In the genomic region with DNA sequence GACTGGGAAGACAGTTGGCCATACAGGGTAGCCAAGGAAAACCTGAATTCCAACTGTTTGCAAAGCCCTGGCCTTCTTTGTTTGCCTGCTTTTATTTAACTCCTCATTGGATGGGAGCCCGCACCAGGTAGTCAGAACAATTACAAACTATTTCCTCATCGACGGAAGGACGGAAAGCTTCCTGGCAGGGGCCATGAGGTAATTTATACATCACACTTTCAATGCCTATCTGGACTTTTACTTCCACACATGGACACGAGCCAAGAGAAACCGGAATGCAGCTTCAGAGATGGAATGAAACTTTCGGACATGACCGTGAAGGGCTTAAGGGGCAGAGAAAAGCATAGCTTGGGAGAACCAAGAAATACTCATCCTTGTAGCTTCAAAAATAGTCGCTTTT, we compare ENCODE assay signal across 18 mouse cellular contexts. TPM values are rescaled to one million over a fixed set of nuclear protein-coding genes. Genes with fewer than 3 reads are reported as not detected.
DNase-seq lines count a peak whose midpoint lies in the region; ATAC-seq and TF ChIP-seq lines count a peak whose summit lies in the region.
"Had no signal": no experiment of that assay in that cellular context is flagged by ENCODE, and none has a peak within 500 bp of the region (broad histone marks: within the 10 kb centered on the region; RNA-seq: fewer than 3 reads in every experiment).

No protein-coding gene starts in this region.

- no peak for DNase-seq in heart, adult 8-10 months (ENCODE audit: low spot score)
- no peak for DNase-seq in kidney, adult 8-10 months
- peak; percentile 25 for DNase-seq in R1 (ENCODE audit: low read depth, low spot score)
- no peak for DNase-seq in cerebellum, adult 11 months
- no peak for DNase-seq in urinary bladder, postnatal 36 days (ENCODE audit: low spot score in 2 of 2)
- DNase-seq: adrenal gland, postnatal 25 days; cerebellum, postnatal 14 days; layer of hippocampus, postnatal 36 days; left cerebral cortex, postnatal 4 days; liver, postnatal 0 days; right cerebral cortex, postnatal 14 days; thymus, adult 2 months had no signal

- H3K36me3 ChIP-seq in heart, embryonic 16.5 days (ENCODE audit: control insufficient read depth, insufficient read depth), result no peaks in the 10 kb centered on the region
- no peaks in the 10 kb centered on the region for H3K36me3 ChIP-seq in kidney, embryonic 16.5 days (ENCODE audit: insufficient read depth, low read length)
- H3K36me3 ChIP-seq in intestine, postnatal 0 days (ENCODE audit: control insufficient read depth, insufficient read depth), result no peaks in the 10 kb centered on the region
- H3K36me3 ChIP-seq: forebrain, embryonic 12.5 days had no signal

- H3K4me2 ChIP-seq in heart, embryonic 16.5 days (ENCODE audit: low read depth, low read length), result peak overlapping the region; percentile 8; the same call in 1 of the 2 replicates
- 0 out of 2 replicates have a peak overlapping the region, but pooled peaks have one; percentile 10 for H3K4me2 ChIP-seq in kidney, embryonic 16.5 days (replicated peaks; ENCODE audit: low read depth, low read length)
- no peak overlapping the region for H3K4me2 ChIP-seq in intestine, postnatal 0 days (replicated peaks; ENCODE audit: low read depth)
- H3K4me2 ChIP-seq: forebrain, embryonic 12.5 days; midbrain, embryonic 11.5 days had no signal

- H3K9me3 ChIP-seq in heart, embryonic 16.5 days (replicated peaks; ENCODE audit: control insufficient read depth, low read length), result no peaks in the 10 kb centered on the region
- H3K9me3 ChIP-seq in kidney, embryonic 16.5 days (ENCODE audit: low read length), result no peaks in the 10 kb centered on the region
- H3K9me3 ChIP-seq in intestine, postnatal 0 days (ENCODE audit: control insufficient read depth), result no peaks in the 10 kb centered on the region
- H3K9me3 ChIP-seq: forebrain, embryonic 12.5 days had no signal

- no peak overlapping the region for H3K4me3 ChIP-seq in heart, embryonic 16.5 days (ENCODE audit: low read length)
- no peak overlapping the region for H3K4me3 ChIP-seq in kidney, embryonic 16.5 days (ENCODE audit: low read length)
- no peak overlapping the region for H3K4me3 ChIP-seq in intestine, postnatal 0 days (ENCODE audit: low read depth, low read length)
- H3K4me3 ChIP-seq: forebrain, embryonic 12.5 days; myocyte had no signal

- H3K4me1 ChIP-seq in heart, embryonic 16.5 days (ENCODE audit: control insufficient read depth, insufficient read depth, low read length), result peaks cover 5% of the 10 kb centered on the region; the same call in 1 of the 2 replicates
- H3K4me1 ChIP-seq in kidney, embryonic 16.5 days (ENCODE audit: insufficient read depth, low read length), result peaks cover 16% of the 10 kb centered on the region
- peaks cover 3% of the 10 kb centered on the region; the same call in 1 of the 2 replicates for H3K4me1 ChIP-seq in intestine, postnatal 0 days (replicated peaks; ENCODE audit: control insufficient read depth, insufficient read depth, low read length)

- no peak for ATAC-seq in heart, embryonic 16.5 days (replicated peaks; ENCODE audit: extremely low read depth, insufficient read depth, low FRiP score)
- ATAC-seq in kidney, embryonic 16.5 days (ENCODE audit: low FRiP score, low TSS enrichment), result no peak; the same call in 1 of the 2 replicates
- ATAC-seq in intestine, postnatal 0 days, result peak; percentile 66
- ATAC-seq: liver, postnatal 0 days had no signal

- no peaks in the 10 kb centered on the region for H3K27me3 ChIP-seq in heart, embryonic 16.5 days (ENCODE audit: control insufficient read depth, insufficient read depth, low read length)
- H3K27me3 ChIP-seq in kidney, embryonic 16.5 days (ENCODE audit: insufficient read depth, low read length), result no peaks in the 10 kb centered on the region
- H3K27me3 ChIP-seq in intestine, postnatal 0 days (replicated peaks; ENCODE audit: control insufficient read depth, insufficient read depth, low read length), result no peaks in the 10 kb centered on the region
- H3K27me3 ChIP-seq: forebrain, embryonic 12.5 days had no signal

- 29% methylated on average over 9 of the region's 9 CpGs for WGBS in heart, embryonic 16.5 days
- WGBS in kidney, embryonic 16.5 days, result 42% methylated on average over 9 of the region's 9 CpGs
- WGBS in intestine, postnatal 0 days, result 27% methylated on average over 9 of the region's 9 CpGs

- TF ChIP-seq CTCF in intestine, postnatal 0 days (IDR thresholded peaks at IDR 0.05; ENCODE audit: low read depth), result no peak

- no peak overlapping the region for H3K27ac ChIP-seq in heart, embryonic 16.5 days (ENCODE audit: low read length)
- H3K27ac ChIP-seq in kidney, embryonic 16.5 days (ENCODE audit: low read length), result peak overlapping the region; percentile 54; the same call in 1 of the 2 replicates
- H3K27ac ChIP-seq in intestine, postnatal 0 days (ENCODE audit: low read depth, low read length), result 0 out of 2 replicates have a peak overlapping the region, but pooled peaks have one; percentile 15
- H3K27ac ChIP-seq: forebrain, embryonic 12.5 days had no signal

- H3K9ac ChIP-seq in heart, embryonic 16.5 days (ENCODE audit: low read length), result no peak overlapping the region
- H3K9ac ChIP-seq in kidney, embryonic 16.5 days (replicated peaks; ENCODE audit: low read length), result no peak overlapping the region
- H3K9ac ChIP-seq in intestine, postnatal 0 days (ENCODE audit: low read depth, low read length), result no peak overlapping the region
- H3K9ac ChIP-seq: forebrain, embryonic 12.5 days; liver, postnatal 0 days had no signal

RNA-seq across cellular contexts. Expression of gene Tgfbr2, which starts 24.0 kb away (rescaled TPM):
- 23.7 and 24.9 TPM in 2 replicates for polyA plus RNA-seq in heart, embryonic 16.5 days (2015; fragmentation: Nextera tagmentation; extraction: Ambion mirVana)
- total RNA-seq in heart, adult 8-10 months (2022), result 10 to 100 TPM; 33.5 to 39.3 (median 35.0) TPM
- polyA plus RNA-seq in kidney, embryonic 16.5 days (2015; fragmentation: Nextera tagmentation; extraction: Ambion mirVana), result 33.8 and 35.9 TPM in 2 replicates
- polyA plus RNA-seq in intestine, postnatal 0 days (2015; fragmentation: Nextera tagmentation; extraction: Ambion mirVana), result 16.0 and 16.1 TPM in 2 replicates
